Mouse (Mus musculus) brain, embryonic 14.5 days (tissue): ENCODE measurements around the gene Manba. TPM values are rescaled to one million over a fixed set of nuclear protein-coding genes. Genes with fewer than 3 reads are reported as not detected.
"Not testable (repeated sequence)": the region's sequence is repeated elsewhere in the genome, so short reads cannot be mapped to it uniquely, and the experiment has no call there.

Experiments used
- DNase-seq: peaks from one replicate; pipeline ENCODE4 v3.0.0-alpha.2; 2011; ENCODE audit warnings: low read depth
- CTCF ChIP-seq: fragments of 200-500 bp; IDR thresholded peaks from 2 replicates; pipeline ENCODE4 v1.5.1; 2012; ENCODE audit warnings: inconsistent platforms, mild to moderate bottlenecking, moderate library complexity, borderline replicate concordance; ENCODE audit not compliant: insufficient read depth, insufficient read length; ENCODE audit errors: extremely low read depth
- POLR2A ChIP-seq: fragments of 200-500 bp; IDR thresholded peaks from 2 replicates; pipeline ENCODE4 v1.6.1; 2012; ENCODE audit warnings: mild to moderate bottlenecking, inconsistent platforms, borderline replicate concordance; ENCODE audit not compliant: poor library complexity, insufficient read depth, insufficient read length, severe bottlenecking; ENCODE audit errors: extremely low read depth
- polyA plus RNA-seq: library from polyadenylated mRNA; depleted of rRNA; stranded (reverse); fragments of >200 nt; gene quantifications from 2 replicates; pipeline ENCODE4 v1.2.3, GENCODE M21; 2012

Manba gene
- polyA plus RNA-seq, 1 experiment, result 3.1 TPM

DNA sequence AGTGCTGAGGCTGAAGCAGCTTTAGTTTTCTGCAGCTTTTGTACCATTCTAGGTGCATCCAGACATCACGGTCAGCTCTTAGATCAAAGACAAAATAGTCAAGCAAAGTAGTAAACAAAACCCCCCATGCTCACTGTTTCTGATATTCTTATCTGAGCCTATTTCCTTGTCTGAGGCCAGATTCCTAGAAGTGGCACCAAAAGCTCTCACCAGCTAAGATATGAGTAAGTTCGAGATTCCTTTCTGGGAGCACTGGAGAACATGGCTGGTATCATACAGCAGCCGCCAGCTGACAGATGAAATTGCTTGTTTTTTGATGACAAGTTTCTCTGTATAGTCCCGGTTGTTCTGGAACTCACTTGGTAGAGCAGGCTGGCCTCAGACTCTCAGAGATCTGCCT, 2.4 kb downstream of the Manba start:
- no peak for DNase-seq
- TF ChIP-seq POLR2A, result no peak
- TF ChIP-seq CTCF, result no peak

DNA sequence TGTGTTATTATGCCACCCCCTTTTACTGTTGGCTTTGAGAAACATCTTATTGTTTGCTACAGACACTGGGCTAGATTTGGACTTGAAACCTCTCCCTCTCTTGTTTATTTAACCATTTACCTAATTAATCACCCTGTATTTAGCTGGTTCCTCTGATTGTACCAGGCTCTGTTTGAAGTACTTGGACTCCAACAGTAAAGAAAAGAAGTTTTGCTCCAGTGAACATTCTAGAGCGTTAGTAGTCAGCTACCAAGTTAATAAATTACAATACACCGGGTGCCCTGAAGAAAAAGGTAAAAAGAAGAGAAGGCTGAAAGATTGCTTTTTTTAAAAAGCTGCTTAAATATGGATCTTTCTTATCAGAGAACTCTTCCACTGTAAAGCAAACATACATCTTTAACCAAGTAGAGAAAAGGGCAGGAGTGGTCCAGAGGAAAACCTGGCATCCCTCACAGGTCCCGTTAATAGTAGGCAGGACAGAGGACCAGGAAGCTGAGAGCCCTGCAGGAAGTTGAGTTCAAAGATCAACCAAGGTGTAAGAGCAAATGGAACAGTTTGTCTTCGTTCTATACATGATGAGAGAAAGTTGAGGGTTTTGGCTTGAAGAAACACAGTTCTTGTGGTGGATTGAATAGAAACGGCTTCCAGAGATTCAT, 4.6 kb downstream of the Manba start:
- TF ChIP-seq POLR2A, result no peak
- no peak for TF ChIP-seq CTCF
- DNase-seq, result no peak

- TF ChIP-seq CTCF (no peak), POLR2A (no peak)
- no peak for DNase-seq
Measured at GRCm38 (mm10) chr3:135491102-135491501, 5.7 kb downstream of the Manba start.

- DNase-seq, result not testable (repeated sequence)
Measured at GRCm38 (mm10) chr3:135493320-135493719, 7.9 kb downstream of the Manba start.

- DNase-seq, result not testable (repeated sequence)
Measured at GRCm38 (mm10) chr3:135497956-135498355, 12.5 kb downstream of the Manba start.

- no peak for DNase-seq
- TF ChIP-seq CTCF (no peak), POLR2A (no peak)
Measured at GRCm38 (mm10) chr3:135498891-135499290, 13.5 kb downstream of the Manba start.

GRCm38 (mm10) chr3:135503160-135503559, 17.7 kb downstream of the Manba start:
- no peak for DNase-seq
- TF ChIP-seq POLR2A (no peak), CTCF (no peak)

GRCm38 (mm10) chr3:135505369-135505909, 20.0 kb downstream of the Manba start:
- peak; percentile 11 for DNase-seq
- TF ChIP-seq CTCF (peak; percentile 60; the same call in 1 of the 2 replicates), POLR2A (no peak)

DNA sequence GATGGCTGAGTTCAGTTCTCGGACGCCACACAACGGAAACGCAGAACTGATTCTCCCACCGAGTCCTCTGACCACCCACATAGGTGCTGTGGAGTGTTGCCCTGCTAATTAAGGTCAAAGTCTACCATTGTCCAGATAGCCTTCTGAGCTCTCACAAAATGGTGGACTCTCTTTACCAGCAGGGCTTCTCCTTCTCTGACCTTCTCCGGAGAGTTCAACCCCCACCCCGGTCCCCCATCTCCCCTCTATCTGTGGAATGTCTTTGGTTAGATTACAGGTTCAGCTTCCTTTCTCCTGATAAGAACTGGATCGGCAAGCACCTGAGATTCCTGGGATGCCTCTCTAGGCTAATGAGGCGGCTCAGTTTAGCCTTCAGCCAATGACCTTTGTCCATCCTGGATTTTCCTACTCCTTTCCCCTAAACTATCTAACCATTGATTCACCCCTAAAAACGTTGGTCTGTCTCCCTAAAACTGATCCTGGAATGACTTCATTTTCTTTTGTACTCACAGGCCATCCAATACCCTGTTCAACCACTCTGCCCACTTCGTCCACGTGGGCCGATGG, 20.6 kb downstream of the Manba start:
- no peak for TF ChIP-seq POLR2A
- no peak for DNase-seq

DNA sequence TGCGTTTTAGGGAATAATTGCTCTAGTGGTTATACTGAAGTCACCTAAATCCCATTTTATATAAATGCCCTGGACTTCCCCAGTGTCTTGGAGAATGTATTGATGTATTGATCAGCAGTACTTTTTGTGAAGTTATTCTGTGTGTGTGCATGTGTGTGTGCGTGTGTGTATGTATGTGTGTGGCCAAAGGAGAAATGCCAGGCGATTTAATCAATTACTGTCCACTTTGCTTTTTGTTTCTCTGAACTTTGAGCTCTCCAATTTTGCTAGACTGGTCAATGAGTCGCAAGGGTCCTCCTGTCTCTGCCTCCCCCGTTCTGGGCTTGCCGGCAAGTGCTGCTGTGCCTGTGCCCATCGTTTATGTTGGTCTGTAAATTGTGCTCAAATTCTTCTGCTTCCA, 22.1 kb downstream of the Manba start:
- no peak for TF ChIP-seq CTCF
- no peak for TF ChIP-seq POLR2A

GRCm38 (mm10) chr3:135508191-135508590, 22.8 kb downstream of the Manba start:
- TF ChIP-seq POLR2A (no peak), CTCF (no peak)
- peak; percentile 13 for DNase-seq

More for the DNA sequence above, 22.1 kb downstream of the Manba start:
- no peak for DNase-seq

- TF ChIP-seq CTCF (no peak), POLR2A (no peak)
- DNase-seq, result no peak
Measured at GRCm38 (mm10) chr3:135510372-135510771, 25.0 kb downstream of the Manba start.
